Mouse (Mus musculus): ENCODE results near the gene Lmo1.

DNA sequence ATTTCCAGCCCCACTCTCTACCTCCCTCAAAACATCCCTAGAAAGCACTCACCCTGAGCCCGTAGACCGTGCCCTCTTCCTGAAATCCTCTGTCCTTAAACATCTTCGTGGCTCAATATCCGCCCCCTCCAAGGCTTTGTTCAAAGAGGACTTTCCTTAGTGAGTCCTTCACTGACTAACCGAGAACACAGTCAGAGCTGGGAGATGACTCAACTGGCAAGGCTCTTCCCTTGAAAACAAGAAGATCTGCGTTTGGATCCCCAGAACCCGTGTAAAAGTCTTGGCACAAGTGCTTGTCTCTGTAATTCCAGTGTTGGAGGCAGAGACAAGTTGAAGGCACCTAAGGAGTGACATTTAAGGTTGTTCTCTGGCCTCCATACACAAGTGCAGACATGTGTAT, 80.7 kb downstream of the Lmo1 start:
- no peak for TF ChIP-seq POLR2A (IDR thresholded peaks at IDR 0.05; ENCODE audit: low read depth, low read length)
- no peak for TF ChIP-seq CTCF (conservative IDR thresholded peaks at IDR 0.05; ENCODE audit: insufficient read depth, insufficient read length, low read depth, low read length)

All from kidney, adult 2 months (tissue).